Mouse (Mus musculus): ENCODE results near the gene Khk.

GRCm38 (mm10) chr5:30923119-30923518, 1.9 kb downstream of the Khk start:
- TF ChIP-seq CTCF (conservative IDR thresholded peaks at IDR 0.05; ENCODE audit: low read length) (no peak), NANOG (IDR thresholded peaks at IDR 0.05; ENCODE audit: borderline replicate concordance, low read length) (no peak)

Measured in E14TG2a.4 (cell line).